Mouse (Mus musculus) urinary bladder, postnatal 36 days (tissue): ENCODE measurements around the gene 3425401B19Rik.

ENCODE experiments used
- DNase-seq, 2 experiments: peaks; one replicate each; pipeline ENCODE4 v3.0.0; 2022; ENCODE audit warnings: low spot score in 2 of 2, mixed read lengths in 1 of 2

Gene 3425401B19Rik

DNA sequence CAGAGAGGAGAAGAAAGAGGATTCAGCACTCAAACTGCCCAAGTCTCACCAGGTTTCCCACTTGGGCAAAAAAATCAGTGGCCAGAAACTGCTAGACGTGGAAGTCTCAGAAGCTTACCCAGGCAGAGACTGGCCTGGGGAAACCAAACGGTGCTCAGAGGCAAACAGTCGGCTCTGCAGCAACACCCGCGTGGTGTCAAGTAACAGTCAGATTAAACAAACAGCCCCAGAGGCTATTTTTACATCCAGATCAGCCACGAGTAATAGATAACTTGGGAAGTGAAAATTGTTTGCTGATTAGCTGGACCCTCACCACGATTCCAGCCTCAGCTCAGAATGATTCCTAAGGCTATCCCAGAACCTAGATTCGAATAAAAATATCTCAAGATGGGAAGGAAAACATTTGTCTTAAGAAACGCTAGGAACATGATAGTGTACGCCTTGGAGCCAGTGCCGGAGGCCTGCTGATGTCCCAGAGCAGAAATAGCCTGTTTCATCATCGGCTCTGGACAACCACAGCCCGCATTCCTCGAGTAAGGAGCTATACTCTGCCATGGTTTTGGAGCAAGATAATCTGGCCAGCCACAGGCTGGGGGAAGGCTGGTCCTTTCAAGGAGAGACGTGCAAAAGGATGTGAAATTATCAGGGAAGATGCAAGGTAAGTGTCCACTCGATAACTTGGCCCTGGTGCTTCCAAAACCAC is at the start of gene 3425401B19Rik:
Gene 3425401B19Rik (minus strand): TSS at position 170 of the 703 bp plus-strand sequence.
- DNase-seq, result no peak

GRCm38 (mm10) chr14:32732961-32733360 is 47.9 kb upstream of the 3425401B19Rik start:
- no peak for DNase-seq

DNA sequence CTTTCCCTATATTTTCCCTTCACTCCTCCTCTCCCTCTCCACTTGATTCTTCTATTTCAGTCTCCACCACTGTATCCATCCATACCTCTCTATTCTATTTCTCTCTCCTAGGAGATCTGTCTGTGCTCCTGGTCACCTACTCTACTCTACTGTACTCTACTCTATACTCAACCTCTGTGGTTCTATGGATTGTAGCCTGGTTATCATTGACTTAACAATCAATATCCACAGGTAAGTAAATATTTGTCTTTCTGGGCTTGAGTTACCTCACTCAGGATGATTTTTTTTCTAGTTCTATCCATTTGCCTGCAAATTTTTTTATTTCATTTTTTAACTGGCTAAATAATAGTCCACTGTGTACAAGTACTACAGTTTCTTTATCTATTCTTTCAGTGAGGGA is 41.8 kb upstream of the 3425401B19Rik start:
- DNase-seq, result no peak

- no peak for DNase-seq
These were observed 36.4 kb upstream of the 3425401B19Rik start for GRCm38 (mm10) chr14:32721461-32721860.

DNA sequence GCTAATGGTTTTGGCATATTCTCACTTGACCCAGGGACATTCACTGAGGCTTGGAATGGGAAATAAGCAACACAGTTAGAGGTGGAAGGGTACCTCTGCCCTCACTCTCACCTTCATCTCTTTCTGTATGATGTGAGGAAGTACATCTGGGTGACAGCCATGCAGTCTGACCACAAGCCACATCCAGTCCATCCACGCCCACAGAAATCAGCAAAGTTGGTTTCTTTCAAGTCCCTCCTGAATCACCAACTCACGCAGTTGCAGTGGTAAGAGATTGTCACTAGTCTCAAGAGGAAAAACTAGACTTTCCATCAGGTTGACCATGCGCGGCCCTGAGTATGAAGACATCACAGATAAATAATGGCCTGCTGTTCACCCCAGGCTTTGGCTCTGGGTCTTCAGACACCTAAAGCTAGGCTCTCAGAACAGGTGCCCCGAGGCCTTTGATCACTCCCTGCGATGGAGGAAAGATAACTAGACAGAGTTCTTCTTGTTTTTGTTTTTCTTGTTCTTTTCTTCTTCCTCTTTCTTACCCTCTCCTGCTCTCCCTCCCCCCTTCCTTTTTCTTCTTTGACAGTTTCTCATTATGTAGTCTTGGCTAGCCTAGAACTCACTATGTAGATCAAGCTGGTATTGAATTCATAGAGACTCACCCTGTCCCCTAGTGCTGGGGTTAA is 31.8 kb upstream of the 3425401B19Rik start:
- no peak for DNase-seq

DNA sequence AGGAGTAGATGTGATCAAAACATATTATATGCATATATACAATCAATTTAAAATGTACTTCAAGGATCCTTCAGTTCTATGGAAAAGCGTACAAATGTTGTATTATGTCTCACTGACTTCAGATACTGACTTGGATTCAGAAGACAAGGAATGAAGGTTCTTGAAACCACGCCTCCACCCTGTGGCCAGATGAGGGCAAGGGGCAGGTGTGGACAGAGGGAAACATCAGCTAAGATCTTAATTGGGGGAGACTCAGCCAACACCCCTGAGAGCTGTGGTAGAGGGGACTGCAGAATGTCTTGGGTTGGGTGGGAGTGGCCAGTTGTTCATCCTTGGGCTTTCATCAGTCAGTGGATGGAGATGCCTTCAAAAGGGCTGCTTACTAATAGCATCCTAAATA is 30.4 kb upstream of the 3425401B19Rik start:
- no peak for DNase-seq

DNA sequence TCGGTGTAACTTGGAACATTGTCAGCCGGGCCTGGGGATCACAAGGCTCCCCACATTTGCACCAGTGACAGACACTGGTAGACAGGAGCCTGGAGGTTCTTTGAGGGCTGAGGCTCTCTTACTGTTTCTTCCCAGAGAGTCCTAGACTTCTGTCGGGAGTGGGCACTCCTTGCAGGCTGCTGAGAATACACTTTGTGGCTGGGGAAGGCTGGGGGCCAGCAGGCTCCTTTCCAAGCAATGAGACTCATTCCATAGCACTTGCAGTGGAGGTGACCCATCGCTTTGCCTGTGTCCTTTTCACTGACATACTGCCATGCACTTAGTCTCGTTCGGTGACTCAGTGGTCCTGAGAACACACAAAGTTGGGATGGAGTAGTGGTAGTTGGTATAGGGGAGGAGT is 30.0 kb upstream of the 3425401B19Rik start:
- no peak for DNase-seq

- DNase-seq, result no peak
These were observed 24.8 kb upstream of the 3425401B19Rik start for GRCm38 (mm10) chr14:32709861-32710260.

- no peak for DNase-seq
These were observed 23.7 kb upstream of the 3425401B19Rik start for GRCm38 (mm10) chr14:32708756-32709155.

DNA sequence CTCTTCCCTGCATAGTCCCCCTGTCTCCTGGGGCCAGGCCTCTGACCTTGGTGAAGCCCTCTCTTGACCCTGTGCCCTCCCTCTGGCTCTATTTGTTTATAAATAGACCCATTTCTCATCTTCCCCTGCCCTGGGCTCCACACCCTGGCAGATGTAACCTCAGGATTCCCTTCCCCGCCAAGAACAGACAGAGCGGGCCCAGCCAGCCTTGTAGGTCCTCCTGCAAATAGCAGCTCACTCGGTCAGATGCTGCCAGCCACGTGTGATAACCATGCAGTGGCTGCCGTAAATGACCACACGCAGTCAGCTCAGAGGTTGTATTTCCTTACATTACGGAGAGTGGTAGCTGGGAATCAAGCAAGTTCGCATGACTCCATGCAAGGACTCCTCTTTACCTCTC is 22.8 kb upstream of the 3425401B19Rik start:
- DNase-seq, result no peak

GRCm38 (mm10) chr14:32700972-32701371 is 15.9 kb upstream of the 3425401B19Rik start:
- DNase-seq, result no peak

DNA sequence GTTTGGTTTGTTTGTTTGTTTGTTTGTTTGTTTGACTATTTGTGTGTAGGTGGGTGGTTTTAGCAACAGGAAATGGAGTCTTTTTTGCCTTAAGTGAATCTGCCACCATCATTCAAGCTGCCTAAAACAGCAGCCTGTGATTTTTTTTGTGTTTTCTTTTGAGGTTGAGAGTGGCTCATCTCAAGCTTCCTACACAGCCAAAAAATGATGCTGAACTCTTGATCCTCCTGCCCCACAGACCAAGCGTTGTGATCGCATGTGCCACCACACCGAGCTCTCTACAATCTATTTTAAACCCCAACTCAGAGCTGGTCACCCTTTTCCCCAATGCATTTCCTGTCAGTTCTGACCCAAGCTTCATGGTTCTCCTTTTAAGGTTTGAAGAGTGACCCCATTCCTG is 13.5 kb upstream of the 3425401B19Rik start:
- DNase-seq, result no peak

DNA sequence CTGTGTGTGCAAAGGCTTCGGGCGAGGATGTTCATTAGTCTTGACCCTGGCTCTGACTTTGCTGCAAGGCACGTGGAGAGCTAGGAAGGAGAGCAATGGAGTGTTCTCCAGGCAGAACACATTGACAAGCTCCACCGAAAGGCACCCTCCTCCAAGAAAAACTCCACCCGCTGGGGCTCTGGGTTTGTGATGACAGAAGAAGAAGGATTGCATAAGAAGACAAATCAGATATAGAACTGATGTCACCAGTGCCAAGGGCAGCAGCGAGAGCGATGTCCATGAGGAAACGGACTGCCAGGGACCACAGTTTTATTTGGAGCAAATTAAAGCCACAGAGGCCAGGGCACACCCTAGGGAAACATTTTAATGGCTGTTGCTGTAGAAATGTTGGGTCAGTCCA is 12.7 kb upstream of the 3425401B19Rik start:
- no peak for DNase-seq

DNA sequence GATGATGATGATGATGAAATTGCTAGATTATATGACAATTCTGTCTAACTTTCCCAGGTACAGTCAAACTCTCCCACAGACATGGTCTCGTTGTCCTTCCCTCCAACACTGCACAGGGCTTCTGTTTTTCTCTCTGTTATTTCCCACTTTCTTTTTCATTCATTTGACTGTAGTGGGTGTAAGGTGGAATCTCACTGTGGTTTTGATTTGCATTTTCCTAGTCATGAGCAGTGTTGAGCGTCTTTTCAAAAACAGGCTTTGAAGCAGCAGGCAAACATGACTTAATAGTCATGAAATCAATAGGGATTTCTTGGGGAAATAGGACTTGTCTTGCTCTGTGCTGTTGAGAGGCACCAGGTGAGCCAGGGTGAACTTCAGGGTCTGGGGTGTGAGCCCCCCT is 11.3 kb upstream of the 3425401B19Rik start:
- no peak for DNase-seq

DNA sequence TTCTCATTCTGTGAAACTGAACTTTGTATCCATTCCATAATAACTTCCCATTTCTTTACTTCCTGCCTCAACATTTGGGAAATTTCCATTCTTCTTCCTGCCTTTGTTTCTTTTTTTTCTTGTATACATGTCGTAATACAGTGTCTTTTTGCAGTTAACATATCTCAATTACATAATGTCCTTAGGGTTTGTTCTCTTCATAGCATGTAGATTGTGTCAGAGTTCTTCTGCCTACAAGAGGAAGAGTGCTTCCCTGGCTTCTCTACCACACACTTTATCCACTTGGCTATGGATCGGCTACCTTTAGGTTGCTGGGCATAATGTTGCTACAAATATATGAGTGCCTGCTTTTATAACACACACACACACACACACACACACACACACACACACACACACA is 10.8 kb upstream of the 3425401B19Rik start:
- no peak for DNase-seq

DNA sequence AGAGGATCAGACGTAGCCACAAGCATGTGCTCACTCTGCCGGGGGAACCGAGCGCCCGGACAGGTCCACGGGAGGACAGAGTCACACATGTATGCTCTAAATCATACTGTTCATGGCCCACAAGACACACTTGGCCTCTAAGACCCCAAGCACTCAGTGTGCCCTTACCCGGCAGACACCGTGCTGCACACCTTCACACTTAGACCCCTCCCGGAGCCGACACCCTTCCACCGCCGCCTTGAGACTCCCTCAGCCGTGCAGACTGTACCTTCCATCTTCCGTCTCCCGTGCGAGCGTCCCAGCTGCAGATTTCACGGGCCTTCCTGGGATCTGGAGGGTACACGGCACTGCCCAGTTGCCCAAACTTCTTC is 373 bp downstream of the 3425401B19Rik start:
- DNase-seq, result no peak

- no peak for DNase-seq
These were observed 935 bp downstream of the 3425401B19Rik start for GRCm38 (mm10) chr14:32683982-32684734.

- DNase-seq, result no peak
These were observed 1.7 kb downstream of the 3425401B19Rik start for GRCm38 (mm10) chr14:32683251-32683838.

DNA sequence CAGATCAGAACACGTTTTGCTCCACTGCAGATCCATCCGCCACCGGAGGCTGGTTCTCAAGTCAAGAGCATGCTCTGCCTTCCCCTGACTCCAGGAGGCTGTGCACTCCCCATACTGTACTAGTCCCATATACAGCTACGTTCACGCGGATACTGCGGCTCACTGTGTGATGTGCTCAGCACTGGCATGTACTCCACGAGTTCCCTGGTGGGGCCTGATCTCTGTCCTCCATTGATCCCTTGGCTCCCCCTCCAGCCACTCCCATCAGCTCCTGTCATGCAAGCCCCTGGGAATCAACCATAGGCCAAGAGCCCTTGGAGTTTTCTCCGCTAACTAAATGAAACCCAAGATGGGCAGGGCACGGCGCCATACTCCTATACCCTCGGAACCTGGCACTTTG is 2.6 kb downstream of the 3425401B19Rik start:
- DNase-seq, result no peak

DNA sequence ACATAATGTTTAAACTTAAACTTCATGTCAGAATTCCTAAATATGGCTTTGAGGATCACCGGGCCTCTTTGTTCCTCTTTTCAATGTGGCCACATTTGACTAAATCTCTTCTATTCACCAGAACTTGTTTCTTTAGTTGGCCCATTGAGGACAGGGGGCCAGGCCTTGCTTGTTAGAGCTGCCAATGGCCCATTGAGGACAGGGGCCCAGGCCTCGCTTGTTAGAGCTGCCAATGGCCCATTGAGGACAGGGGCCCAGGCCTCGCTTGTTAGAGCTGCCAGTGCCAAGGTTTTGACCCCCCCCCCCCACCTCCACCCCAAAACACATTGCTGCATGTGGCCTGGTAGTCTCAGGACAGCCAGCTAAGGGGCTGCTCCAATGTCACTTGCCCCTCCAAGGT is 3.5 kb downstream of the 3425401B19Rik start:
- DNase-seq, result no peak

GRCm38 (mm10) chr14:32678565-32678964 is 6.5 kb downstream of the 3425401B19Rik start:
- no peak for DNase-seq

DNA sequence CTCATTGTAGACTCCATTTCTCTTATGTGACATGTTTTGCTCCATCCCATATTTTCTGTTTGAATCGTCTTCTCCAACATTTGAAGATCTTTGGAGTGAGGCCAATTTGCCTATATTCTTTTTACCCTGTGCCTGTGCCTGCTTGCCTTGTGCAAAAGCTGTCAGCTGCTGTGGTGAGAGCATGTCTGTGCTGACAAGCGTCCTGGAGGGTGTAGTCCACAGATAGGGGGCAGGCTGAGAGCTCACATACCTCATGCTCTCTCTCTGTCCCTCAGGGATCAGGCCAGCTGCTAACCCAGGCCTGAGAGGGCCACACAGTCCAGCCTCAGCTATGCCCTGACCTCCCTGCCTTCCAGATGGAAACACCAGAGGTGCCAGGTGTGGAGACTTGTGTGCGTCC is 11.9 kb downstream of the 3425401B19Rik start:
- no peak for DNase-seq
